Mouse (Mus musculus) liver, postnatal 0 days (tissue): Measurements from ENCODE around the gene Gm42742. TPM values are rescaled to one million over a fixed set of nuclear protein-coding genes. Genes with fewer than 3 reads are reported as not detected.

Source experiments
- ATAC-seq: fragments of 200-750 bp; cut with Nextera tagmentation; 2 replicates; pipeline ENCODE4 v1.8.0; 2017; ENCODE audit warnings: mild to moderate bottlenecking, moderate library complexity
- DNase-seq: peaks from one replicate; pipeline ENCODE4 v3.0.0-alpha.2; 2016
- H3K27ac ChIP-seq: fragments of 300-500 bp; sonication (generic); 2 replicates; pipeline ENCODE4 v1.5.1; 2014; ENCODE audit warnings: antibody characterized with exemption, moderate library complexity, mild to moderate bottlenecking, low read depth
- H3K27me3 ChIP-seq: fragments of 300-500 bp; sonication (generic); 2 replicates; pipeline ENCODE4 v1.6.1; 2014; ENCODE audit warnings: low read length, control low read depth, mixed read lengths; ENCODE audit not compliant: insufficient read depth
- H3K36me3 ChIP-seq: fragments of 300-500 bp; sonication (generic); replicated peaks from 2 replicates; pipeline ENCODE4 v1.6.1; 2014; ENCODE audit warnings: mild to moderate bottlenecking, control low read depth, low read length, moderate library complexity, mixed read lengths; ENCODE audit not compliant: insufficient read depth
- H3K4me1 ChIP-seq: fragments of 300-500 bp; sonication (generic); 2 replicates; pipeline ENCODE4 v1.6.1; 2014; ENCODE audit warnings: antibody characterized with exemption, mild to moderate bottlenecking, control low read depth; ENCODE audit not compliant: insufficient read depth
- H3K4me2 ChIP-seq: fragments of 300-500 bp; sonication (generic); 2 replicates; pipeline ENCODE4 v1.6.1; 2014; ENCODE audit warnings: low read depth, mild to moderate bottlenecking, low read length, moderate library complexity, mixed read lengths
- H3K4me3 ChIP-seq: fragments of 300-500 bp; sonication (generic); 2 replicates; pipeline ENCODE4 v1.5.1; 2014; ENCODE audit warnings: low read depth, low read length
- H3K9ac ChIP-seq: fragments of 300-500 bp; sonication (generic); replicated peaks from 2 replicates; pipeline ENCODE4 v1.6.1; 2014; ENCODE audit warnings: mild to moderate bottlenecking, moderate library complexity
- H3K9me3 ChIP-seq: fragments of 300-500 bp; sonication (generic); 2 replicates; pipeline ENCODE4 v1.6.1; 2016; ENCODE audit warnings: mild to moderate bottlenecking, control low read depth, low read length, mixed read lengths
- CTCF ChIP-seq: sonication (generic); IDR thresholded peaks from 2 replicates; pipeline ENCODE4 v1.5.1; 2016; ENCODE audit warnings: antibody characterized with exemption, low read depth
- EP300 ChIP-seq: IDR thresholded peaks from 2 replicates; pipeline ENCODE4 v1.6.1; 2016; ENCODE audit warnings: antibody characterized with exemption, low read depth, mild to moderate bottlenecking
- WGBS: fragments of 180-500 bp; shearing (Covaris S2); extraction: QIAGEN DNeasy Blood & Tissue Kit; methylation state at CpG from one replicate; pipeline ENCODE4 v1.1.7; 2014; ENCODE audit not compliant: insufficient replicate concordance; 5-methylcytosine and 5-hydroxymethylcytosine counted together
- polyA plus RNA-seq: library from polyadenylated mRNA; unstranded; fragments of >200 nt; fragmentation: Nextera tagmentation; extraction: Ambion mirVana; gene quantifications from 2 replicates; pipeline ENCODE4 v1.2.1, GENCODE M21; 2015

The Gm42742 gene
- polyA plus RNA-seq, 1 experiment from 2014 or later, result 7.8 TPM

- peak overlapping the region; percentile 91 for H3K4me3 ChIP-seq
- peak; percentile 86 for DNase-seq
- peaks cover 62% of the 10 kb centered on the region for H3K4me1 ChIP-seq
- WGBS, result 2% methylated on average over 30 of the region's 30 CpGs
- no peak for TF ChIP-seq EP300
- peak; percentile 92 for TF ChIP-seq CTCF
- peak overlapping the region; percentile 98 for H3K9ac ChIP-seq
- peak overlapping the region; percentile 98 for H3K4me2 ChIP-seq
- no peaks in the 10 kb centered on the region for H3K9me3 ChIP-seq
- peak; percentile 13 for ATAC-seq
- H3K36me3 ChIP-seq, result peaks cover 44% of the 10 kb centered on the region
- H3K27me3 ChIP-seq, result no peaks in the 10 kb centered on the region
- H3K27ac ChIP-seq, result peak overlapping the region; percentile 99
Measured at GRCm38 (mm10) chr7:127024755-127025555, 4.1 kb upstream of the Gm42742 start.

GRCm38 (mm10) chr7:127023896-127024690 is 3.2 kb upstream of the Gm42742 start:
- DNase-seq, result no peak
- H3K27me3 ChIP-seq, result no peaks in the 10 kb centered on the region
- H3K9ac ChIP-seq, result peak overlapping the region; percentile 98
- H3K4me1 ChIP-seq, result peaks cover 62% of the 10 kb centered on the region
- no peak for ATAC-seq
- TF ChIP-seq CTCF, result no peak
- no peak for TF ChIP-seq EP300
- H3K36me3 ChIP-seq, result peaks cover 37% of the 10 kb centered on the region
- 15% methylated on average over 19 of the region's 19 CpGs for WGBS
- peak overlapping the region; percentile 98 for H3K4me2 ChIP-seq
- H3K4me3 ChIP-seq, result peak overlapping the region; percentile 91
- peak overlapping the region; percentile 99 for H3K27ac ChIP-seq
- no peaks in the 10 kb centered on the region for H3K9me3 ChIP-seq

- Histone ChIP-seq H3K9ac (peak overlapping the region; percentile 98; the same call in 1 of the 2 replicates), H3K4me1 (peaks cover 57% of the 10 kb centered on the region), H3K36me3 (peaks cover 29% of the 10 kb centered on the region), H3K4me2 (peak overlapping the region; percentile 98), H3K9me3 (no peaks in the 10 kb centered on the region), H3K4me3 (no peak overlapping the region), H3K27ac (no peak overlapping the region), H3K27me3 (no peaks in the 10 kb centered on the region)
- ATAC-seq, result no peak
- WGBS, result 82% methylated on average over 13 of the region's 13 CpGs
- no peak for DNase-seq
- no peak for TF ChIP-seq CTCF
- no peak for TF ChIP-seq EP300
Measured at GRCm38 (mm10) chr7:127023272-127023691, 2.4 kb upstream of the Gm42742 start.

- WGBS, result 85% methylated on average over 7 of the region's 7 CpGs
- no peak for DNase-seq
- H3K4me2 ChIP-seq, result peak overlapping the region; percentile 98
- peaks cover 23% of the 10 kb centered on the region for H3K36me3 ChIP-seq
- no peaks in the 10 kb centered on the region for H3K9me3 ChIP-seq
- no peak for ATAC-seq
- no peaks in the 10 kb centered on the region for H3K27me3 ChIP-seq
- peak overlapping the region; percentile 26; the same call in 1 of the 2 replicates for H3K9ac ChIP-seq
- TF ChIP-seq CTCF (no peak), EP300 (no peak)
- peaks cover 55% of the 10 kb centered on the region for H3K4me1 ChIP-seq
- H3K27ac ChIP-seq, result 0 out of 2 replicates have a peak overlapping the region, but pooled peaks have one; percentile 39
- H3K4me3 ChIP-seq, result no peak overlapping the region
Measured at GRCm38 (mm10) chr7:127022528-127023271, 1.8 kb upstream of the Gm42742 start.

GRCm38 (mm10) chr7:127021563-127022527 is 948 bp upstream of the Gm42742 start:
- Histone ChIP-seq H3K9ac (peak overlapping the region; percentile 28), H3K4me2 (peak overlapping the region; percentile 68), H3K27me3 (no peaks in the 10 kb centered on the region), H3K9me3 (no peaks in the 10 kb centered on the region), H3K36me3 (peaks cover 23% of the 10 kb centered on the region), H3K4me1 (peaks cover 56% of the 10 kb centered on the region), H3K27ac (0 out of 2 replicates have a peak overlapping the region, but pooled peaks have one; percentile 39), H3K4me3 (no peak overlapping the region)
- no peak for ATAC-seq
- no peak for DNase-seq
- 35% methylated on average over 5 of the region's 5 CpGs for WGBS
- TF ChIP-seq EP300 (no peak), CTCF (no peak)
